Mouse (Mus musculus) embryonic facial prominence, embryonic 11.5 days (tissue): Measurements from ENCODE around the gene Serpinh1. TPM values are rescaled to one million over a fixed set of nuclear protein-coding genes. Genes with fewer than 3 reads are reported as not detected.

ENCODE experiments used
- ATAC-seq: fragments of 200-750 bp; cut with Nextera tagmentation; replicated peaks from 2 replicates; pipeline ENCODE4 v1.8.0; 2017; ENCODE audit warnings: low read depth; ENCODE audit not compliant: insufficient number of reproducible peaks, low FRiP score, low TSS enrichment
- DNase-seq: peaks from one replicate; pipeline ENCODE4 v3.0.0-alpha.2; 2015; ENCODE audit warnings: low spot score
- H3K27ac ChIP-seq: fragments of 300-500 bp; sonication (generic); replicated peaks from 2 replicates; pipeline ENCODE4 v1.5.1; 2014; ENCODE audit warnings: mild to moderate bottlenecking, low read depth, low read length, control low read depth
- H3K27me3 ChIP-seq: fragments of 300-500 bp; sonication (generic); 2 replicates; pipeline ENCODE4 v1.6.1; 2014; ENCODE audit warnings: mild to moderate bottlenecking, low read length, moderate library complexity, mixed read lengths; ENCODE audit not compliant: control insufficient read depth, insufficient read depth
- H3K36me3 ChIP-seq: fragments of 300-500 bp; sonication (generic); replicated peaks from 2 replicates; pipeline ENCODE4 v1.6.1; 2014; ENCODE audit warnings: low read depth, mild to moderate bottlenecking, low read length, moderate library complexity, mixed read lengths; ENCODE audit not compliant: control insufficient read depth, insufficient read depth
- H3K4me1 ChIP-seq: fragments of 300-500 bp; sonication (generic); 2 replicates; pipeline ENCODE4 v1.6.1; 2014; ENCODE audit warnings: low read length, mixed read lengths; ENCODE audit not compliant: control insufficient read depth, insufficient read depth
- H3K4me2 ChIP-seq: fragments of 300-500 bp; sonication (generic); 2 replicates; pipeline ENCODE4 v1.6.1; 2014; ENCODE audit warnings: low read depth, mild to moderate bottlenecking, control low read depth, low read length, moderate library complexity
- H3K4me3 ChIP-seq: fragments of 300-500 bp; sonication (generic); 2 replicates; pipeline ENCODE4 v1.5.1; 2014; ENCODE audit warnings: low read depth, low read length, control low read depth
- H3K9ac ChIP-seq: fragments of 300-500 bp; sonication (generic); replicated peaks from 2 replicates; pipeline ENCODE4 v1.6.1; 2014; ENCODE audit warnings: mild to moderate bottlenecking, control low read depth, low read length
- H3K9me3 ChIP-seq: fragments of 300-500 bp; sonication (generic); replicated peaks from 2 replicates; pipeline ENCODE4 v1.6.1; 2016; ENCODE audit warnings: mild to moderate bottlenecking, low read length, inconsistent platforms, mixed read lengths; ENCODE audit not compliant: control insufficient read depth
- WGBS: fragments of 180-500 bp; shearing (Covaris S2); extraction: QIAGEN DNeasy Blood & Tissue Kit; methylation state at CpG from one replicate; pipeline ENCODE4 v1.1.7; 2014; 5-methylcytosine and 5-hydroxymethylcytosine counted together
- polyA plus RNA-seq: library from polyadenylated mRNA; unstranded; fragments of >200 nt; fragmentation: Nextera tagmentation; extraction: Ambion mirVana; gene quantifications from 2 replicates; pipeline ENCODE4 v1.2.1, GENCODE M21; 2014

Gene Serpinh1
- polyA plus RNA-seq, 1 experiment from 2014 or later = 373 TPM

- DNase-seq (no peak), ATAC-seq (no peak)
- H3K27ac ChIP-seq = no peak overlapping the region
- 55% methylated on average over 2 of the region's 2 CpGs for WGBS
- no peak overlapping the region for H3K4me2 ChIP-seq
- H3K9me3 ChIP-seq = no peaks in the 10 kb centered on the region
- H3K36me3 ChIP-seq = no peaks in the 10 kb centered on the region
- H3K4me1 ChIP-seq = 0 out of 2 replicates have a peak, but pooled peaks cover 2% of the 10 kb centered on the region
- H3K4me3 ChIP-seq = no peak overlapping the region
- no peaks in the 10 kb centered on the region for H3K27me3 ChIP-seq
- H3K9ac ChIP-seq = no peak overlapping the region
These were observed 39.7 kb upstream of the Serpinh1 start for GRCm38 (mm10) chr7:99392696-99393095.

GRCm38 (mm10) chr7:99390559-99390958 lies 37.5 kb upstream of the Serpinh1 start:
- no peak for ATAC-seq
- no peak overlapping the region for H3K4me2 ChIP-seq
- no peaks in the 10 kb centered on the region for H3K27me3 ChIP-seq
- H3K27ac ChIP-seq = no peak overlapping the region; the same call in 1 of the 2 replicates
- no peaks in the 10 kb centered on the region for H3K9me3 ChIP-seq
- DNase-seq = peak; percentile 61
- peaks cover 2% of the 10 kb centered on the region; the same call in 1 of the 2 replicates for H3K4me1 ChIP-seq
- 0 out of 2 replicates have a peak overlapping the region, but pooled peaks have one; percentile 8 for H3K9ac ChIP-seq
- WGBS = 12% methylated on average over 4 of the region's 4 CpGs
- no peak overlapping the region for H3K4me3 ChIP-seq
- H3K36me3 ChIP-seq = no peaks in the 10 kb centered on the region

- Histone ChIP-seq H3K27ac (no peak overlapping the region), H3K9ac (no peak overlapping the region), H3K27me3 (no peaks in the 10 kb centered on the region), H3K9me3 (no peaks in the 10 kb centered on the region), H3K36me3 (no peaks in the 10 kb centered on the region), H3K4me2 (no peak overlapping the region), H3K4me1 (peaks cover 15% of the 10 kb centered on the region; the same call in 1 of the 2 replicates), H3K4me3 (no peak overlapping the region)
- no peak for ATAC-seq
- no peak for DNase-seq
- WGBS = 79% methylated on average over 5 of the region's 5 CpGs
These were observed 34.3 kb upstream of the Serpinh1 start for GRCm38 (mm10) chr7:99387356-99387755.

GRCm38 (mm10) chr7:99386811-99387210 lies 33.8 kb upstream of the Serpinh1 start:
- no peak overlapping the region for H3K9ac ChIP-seq
- no peak for ATAC-seq

GRCm38 (mm10) chr7:99386030-99386429 lies 33.0 kb upstream of the Serpinh1 start:
- Histone ChIP-seq H3K4me2 (no peak overlapping the region), H3K27ac (no peak overlapping the region), H3K4me3 (no peak overlapping the region), H3K9me3 (no peaks in the 10 kb centered on the region), H3K4me1 (peaks cover 18% of the 10 kb centered on the region; the same call in 1 of the 2 replicates), H3K27me3 (no peaks in the 10 kb centered on the region), H3K9ac (peak overlapping the region; percentile 22; the same call in 1 of the 2 replicates), H3K36me3 (no peaks in the 10 kb centered on the region)
- ATAC-seq (no peak), DNase-seq (no peak)
- WGBS = 63% methylated on average over 5 of the region's 5 CpGs

More at GRCm38 (mm10) chr7:99386811-99387210, 33.8 kb upstream of the Serpinh1 start:
- 90% methylated on average over 4 of the region's 4 CpGs for WGBS
- no peaks in the 10 kb centered on the region for H3K36me3 ChIP-seq
- no peak overlapping the region for H3K4me3 ChIP-seq
- no peak for DNase-seq
- H3K27ac ChIP-seq = no peak overlapping the region
- H3K4me2 ChIP-seq = no peak overlapping the region
- H3K27me3 ChIP-seq = no peaks in the 10 kb centered on the region
- H3K4me1 ChIP-seq = peaks cover 18% of the 10 kb centered on the region; the same call in 1 of the 2 replicates
- no peaks in the 10 kb centered on the region for H3K9me3 ChIP-seq

- no peak for DNase-seq
- no peaks in the 10 kb centered on the region for H3K9me3 ChIP-seq
- 35% methylated on average over 4 of the region's 4 CpGs for WGBS
- peak overlapping the region; percentile 35; the same call in 1 of the 2 replicates for H3K9ac ChIP-seq
- no peaks in the 10 kb centered on the region for H3K27me3 ChIP-seq
- no peaks in the 10 kb centered on the region for H3K36me3 ChIP-seq
- peak overlapping the region; percentile 98 for H3K4me2 ChIP-seq
- no peak overlapping the region for H3K4me3 ChIP-seq
- ATAC-seq = no peak
- H3K27ac ChIP-seq = no peak overlapping the region; the same call in 1 of the 2 replicates
- peaks cover 16% of the 10 kb centered on the region; the same call in 1 of the 2 replicates for H3K4me1 ChIP-seq
These were observed 31.1 kb upstream of the Serpinh1 start for GRCm38 (mm10) chr7:99384101-99384611.

- no peaks in the 10 kb centered on the region for H3K9me3 ChIP-seq
- peak overlapping the region; percentile 25; the same call in 1 of the 2 replicates for H3K9ac ChIP-seq
- peaks cover 16% of the 10 kb centered on the region; the same call in 1 of the 2 replicates for H3K4me1 ChIP-seq
- H3K4me3 ChIP-seq = peak overlapping the region; percentile 63
- no peak for ATAC-seq
- peak overlapping the region; percentile 98 for H3K4me2 ChIP-seq
- WGBS = 64% methylated on average over 5 of the region's 5 CpGs
- DNase-seq = no peak
- H3K36me3 ChIP-seq = no peaks in the 10 kb centered on the region
- H3K27ac ChIP-seq = no peak overlapping the region
- H3K27me3 ChIP-seq = no peaks in the 10 kb centered on the region
These were observed 30.2 kb upstream of the Serpinh1 start for GRCm38 (mm10) chr7:99383246-99383645.
